Mouse (Mus musculus) ES-Bruce4 (cell line): ENCODE data around the gene Togaram2.

Source experiments
- CTCF ChIP-seq: IDR thresholded peaks from one replicate; pipeline ENCODE4 v1.8.1; 2011; ENCODE audit warnings: low read depth, low read length
- POLR2A ChIP-seq: IDR thresholded peaks from one replicate; pipeline ENCODE4 v1.8.1; 2011; ENCODE audit warnings: low read length; ENCODE audit not compliant: insufficient read depth

DNA sequence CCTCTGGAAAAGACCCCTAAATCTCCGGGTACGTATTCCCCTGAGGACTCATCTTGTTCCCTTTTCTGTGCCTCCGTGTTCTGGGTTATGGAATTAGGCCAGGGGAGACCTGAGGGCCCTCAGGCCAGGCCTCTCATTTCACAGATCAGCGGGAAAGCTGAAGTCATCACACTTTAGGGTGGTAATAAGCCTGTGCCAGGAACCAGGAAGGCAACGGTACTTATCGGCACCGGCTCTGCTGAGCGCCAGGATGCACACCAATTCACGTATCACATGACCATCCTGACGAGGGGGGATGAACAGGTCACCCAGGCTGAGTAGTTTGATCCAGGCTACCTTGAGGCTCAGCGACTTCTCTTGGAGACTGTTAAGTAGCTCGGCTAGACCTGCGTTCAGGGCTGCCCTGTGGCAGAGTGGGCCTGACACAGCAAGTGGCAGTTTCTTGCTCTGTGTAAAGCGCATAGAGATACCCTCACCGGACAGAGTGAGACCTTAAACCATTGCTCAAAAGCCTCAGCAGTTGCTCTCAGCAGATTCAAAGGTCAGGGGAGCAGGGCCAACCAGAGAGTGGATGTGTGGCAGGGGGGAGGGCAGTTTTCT lies 22.8 kb downstream of the Togaram2 start:
- TF ChIP-seq CTCF: no peak
- TF ChIP-seq POLR2A: no peak
